Mouse (Mus musculus): ENCODE measurements around the gene Camta2.

GRCm38 (mm10) chr11:70644564-70645103 is 43.3 kb downstream of the Camta2 start:
- TF ChIP-seq CTCF (IDR thresholded peaks at IDR 0.05; ENCODE audit: low read depth) (no peak), EP300 (optimal IDR thresholded peaks at IDR 0.05) (no peak)
